Mouse (Mus musculus) neural tube, embryonic 15.5 days (tissue): ENCODE measurements around the gene Slco4c1. TPM values are rescaled to one million over a fixed set of nuclear protein-coding genes. Genes with fewer than 3 reads are reported as not detected.

Experiments
- ATAC-seq: fragments of 200-750 bp; cut with Nextera tagmentation; 2 replicates; pipeline ENCODE4 v1.8.0; 2017; ENCODE audit warnings: mild to moderate bottlenecking, moderate TSS enrichment, moderate library complexity; ENCODE audit not compliant: low FRiP score
- H3K27ac ChIP-seq: fragments of 300-500 bp; sonication (generic); replicated peaks from 2 replicates; pipeline ENCODE4 v1.5.1; 2015; ENCODE audit warnings: mild to moderate bottlenecking, inconsistent platforms
- H3K27me3 ChIP-seq: fragments of 300-500 bp; sonication (generic); replicated peaks from 2 replicates; pipeline ENCODE4 v1.6.1; 2015; ENCODE audit warnings: inconsistent platforms
- H3K36me3 ChIP-seq: fragments of 300-500 bp; sonication (generic); 2 replicates; pipeline ENCODE4 v1.6.1; 2015; ENCODE audit warnings: inconsistent platforms
- H3K4me1 ChIP-seq: fragments of 300-500 bp; sonication (generic); 2 replicates; pipeline ENCODE4 v1.6.1; 2015; ENCODE audit warnings: inconsistent platforms
- H3K4me2 ChIP-seq: fragments of 300-500 bp; sonication (generic); 2 replicates; pipeline ENCODE4 v1.6.1; 2015; ENCODE audit warnings: inconsistent platforms, mild to moderate bottlenecking, moderate library complexity
- H3K4me3 ChIP-seq: fragments of 300-500 bp; sonication (generic); replicated peaks from 2 replicates; pipeline ENCODE4 v1.5.1; 2015; ENCODE audit warnings: mild to moderate bottlenecking, inconsistent platforms
- H3K9ac ChIP-seq: fragments of 300-500 bp; sonication (generic); replicated peaks from 2 replicates; pipeline ENCODE4 v1.6.1; 2015; ENCODE audit warnings: mild to moderate bottlenecking, inconsistent platforms
- H3K9me3 ChIP-seq: fragments of 300-500 bp; sonication (generic); replicated peaks from 2 replicates; pipeline ENCODE4 v1.6.1; 2016; ENCODE audit warnings: inconsistent platforms
- WGBS: fragments of 180-500 bp; shearing (Covaris S2); methylation state at CpG from one replicate; pipeline ENCODE4 v1.1.7; 2015; ENCODE audit warnings: mixed read lengths; 5-methylcytosine and 5-hydroxymethylcytosine counted together
- polyA plus RNA-seq: library from polyadenylated mRNA; unstranded; fragments of >200 nt; fragmentation: Nextera tagmentation; extraction: Ambion mirVana; gene quantifications from 2 replicates; pipeline ENCODE4 v1.2.1, GENCODE M21; 2015

Gene Slco4c1
- polyA plus RNA-seq, 1 experiment from 2014 or later: 1.2 TPM

- Histone ChIP-seq H3K4me1 (no peaks in the 10 kb centered on the region), H3K27ac (no peak overlapping the region), H3K9ac (no peak overlapping the region), H3K9me3 (no peaks in the 10 kb centered on the region), H3K4me3 (no peak overlapping the region), H3K4me2 (no peak overlapping the region), H3K36me3 (no peaks in the 10 kb centered on the region), H3K27me3 (no peaks in the 10 kb centered on the region)
- no peak for ATAC-seq
- WGBS: 67% methylated on average over 1 of the region's 1 CpGs
These were observed 105.4 kb downstream of the Slco4c1 start for GRCm38 (mm10) chr1:96766535-96766934.
